Mouse (Mus musculus) heart, postnatal 4 days (tissue): ENCODE measurements around the gene Alk. TPM values are rescaled to one million over a fixed set of nuclear protein-coding genes. Genes with fewer than 3 reads are reported as not detected.

Source experiments
- DNase-seq: peaks from one replicate; pipeline ENCODE4 v3.0.0; 2021
- total RNA-seq, 2 experiments: library from RNA; stranded (reverse); gene quantifications; 2 replicates each; pipeline ENCODE4 v1.2.3; 2021

Gene Alk
- total RNA-seq, 2 experiments from 2014 or later = 0.07 to 0.19 TPM

GRCm38 (mm10) chr17:71965733-71966606 is 638.5 kb downstream of the Alk start:
- peak; percentile 69 for DNase-seq

GRCm38 (mm10) chr17:71964610-71965009 is 639.8 kb downstream of the Alk start:
- no peak for DNase-seq

- DNase-seq = no peak
These were observed 641.7 kb downstream of the Alk start for GRCm38 (mm10) chr17:71962746-71963145.

GRCm38 (mm10) chr17:71955011-71955410 is 649.4 kb downstream of the Alk start:
- no peak for DNase-seq

GRCm38 (mm10) chr17:71954217-71954844 is 650.1 kb downstream of the Alk start:
- no peak for DNase-seq

GRCm38 (mm10) chr17:71950968-71951367 is 653.5 kb downstream of the Alk start:
- no peak for DNase-seq

- DNase-seq = no peak
These were observed 655.7 kb downstream of the Alk start for GRCm38 (mm10) chr17:71948687-71949086.

GRCm38 (mm10) chr17:71947452-71947851 is 657.0 kb downstream of the Alk start:
- peak; percentile 15 for DNase-seq

DNA sequence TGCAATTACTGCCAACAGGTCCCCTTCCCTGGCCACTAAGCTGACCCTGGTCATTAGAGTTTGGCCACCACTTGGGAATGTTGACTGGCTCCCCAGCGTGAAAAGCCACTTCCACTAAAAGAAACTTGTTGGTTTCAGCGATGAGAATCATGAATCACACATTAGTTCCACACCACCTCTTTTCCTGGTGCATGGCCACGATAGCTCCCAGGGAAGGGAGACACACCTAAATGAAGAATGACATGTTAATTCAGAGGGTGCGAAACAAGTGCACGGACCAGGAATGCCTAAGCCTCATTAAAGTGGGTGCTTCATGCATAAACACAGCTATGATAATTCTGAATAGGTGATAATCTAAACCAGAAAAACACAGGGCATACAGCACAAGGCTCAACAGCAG is 660.4 kb downstream of the Alk start:
- DNase-seq = no peak

DNA sequence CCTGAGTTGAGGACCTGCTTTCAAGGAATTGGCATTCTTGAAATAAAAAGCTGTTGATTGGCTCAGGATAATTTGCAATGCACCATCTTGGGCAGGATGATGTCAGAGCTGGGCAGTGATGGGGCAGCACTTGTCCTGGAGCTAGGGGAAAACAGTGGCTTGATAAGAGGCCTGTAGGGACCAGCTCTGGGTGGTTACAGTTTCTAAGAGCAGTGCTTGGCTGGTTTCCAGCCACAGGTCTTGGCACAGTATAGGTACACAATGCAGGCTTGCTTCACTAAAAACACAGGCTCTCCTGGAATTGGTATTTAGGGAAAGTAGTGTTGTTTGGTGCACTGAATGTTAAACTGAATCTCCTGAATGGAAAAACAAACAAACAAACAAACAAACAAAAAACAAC is 662.4 kb downstream of the Alk start:
- DNase-seq = peak; percentile 10

DNA sequence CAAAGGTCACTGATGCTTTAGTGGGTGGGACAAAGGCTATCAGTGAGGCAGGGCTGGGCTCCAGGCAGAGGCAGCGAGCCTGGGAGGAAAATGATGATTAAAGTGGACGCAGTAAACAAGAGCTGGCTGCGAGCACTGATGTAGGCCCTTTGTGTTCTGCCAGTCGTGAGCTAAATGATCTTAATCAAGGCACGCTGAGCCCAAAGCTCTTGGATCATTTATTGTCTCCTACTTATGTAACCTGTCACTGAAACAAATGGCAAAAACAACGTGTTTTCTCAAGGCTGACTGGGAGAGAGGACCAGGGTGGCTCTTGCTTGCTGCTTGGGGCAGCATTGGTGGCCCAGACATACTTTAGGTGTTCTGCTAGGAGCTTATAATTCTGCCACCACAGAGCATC is 663.0 kb downstream of the Alk start:
- no peak for DNase-seq

DNA sequence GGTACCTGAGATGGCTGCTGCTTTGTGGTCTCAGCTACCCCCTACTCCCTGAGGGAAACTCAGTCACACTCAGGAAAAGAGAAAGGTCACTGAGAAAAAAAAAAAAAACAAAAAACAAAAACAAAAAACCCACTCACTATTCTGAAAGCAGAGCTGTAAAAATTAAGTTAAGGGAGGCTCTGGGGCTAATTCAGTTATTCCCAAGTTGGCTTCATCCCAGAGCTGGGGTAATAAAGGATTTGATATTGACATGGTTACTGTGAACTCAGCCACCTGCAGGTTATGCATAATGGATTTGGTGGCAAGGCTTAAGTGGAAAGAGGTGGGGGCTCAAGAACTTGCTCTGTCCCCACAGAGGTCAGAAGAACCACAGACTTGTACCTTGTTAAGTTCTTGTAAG is 667.7 kb downstream of the Alk start:
- DNase-seq = no peak

DNA sequence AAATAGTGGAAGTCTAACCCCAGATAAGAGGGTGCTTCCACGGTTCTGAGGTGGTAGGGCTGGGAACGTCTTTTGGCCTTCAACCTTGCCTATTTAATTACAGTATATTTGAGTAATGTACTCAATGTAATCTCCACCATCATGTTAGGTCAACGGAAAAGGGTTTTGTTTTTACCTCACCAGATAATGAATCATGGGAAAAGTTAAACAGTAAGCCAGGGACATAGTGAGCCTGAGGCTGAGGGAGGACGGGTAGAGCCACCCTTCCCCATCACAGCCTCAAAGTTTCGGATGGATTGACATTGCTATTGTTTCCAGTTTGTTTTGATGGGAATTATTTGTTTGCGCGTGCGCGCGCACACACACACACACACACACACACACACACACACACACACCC is 668.6 kb downstream of the Alk start:
- DNase-seq = no peak

- DNase-seq = no peak
These were observed 669.1 kb downstream of the Alk start for GRCm38 (mm10) chr17:71935336-71935735.

GRCm38 (mm10) chr17:71914941-71915340 is 689.5 kb downstream of the Alk start:
- no peak for DNase-seq

DNA sequence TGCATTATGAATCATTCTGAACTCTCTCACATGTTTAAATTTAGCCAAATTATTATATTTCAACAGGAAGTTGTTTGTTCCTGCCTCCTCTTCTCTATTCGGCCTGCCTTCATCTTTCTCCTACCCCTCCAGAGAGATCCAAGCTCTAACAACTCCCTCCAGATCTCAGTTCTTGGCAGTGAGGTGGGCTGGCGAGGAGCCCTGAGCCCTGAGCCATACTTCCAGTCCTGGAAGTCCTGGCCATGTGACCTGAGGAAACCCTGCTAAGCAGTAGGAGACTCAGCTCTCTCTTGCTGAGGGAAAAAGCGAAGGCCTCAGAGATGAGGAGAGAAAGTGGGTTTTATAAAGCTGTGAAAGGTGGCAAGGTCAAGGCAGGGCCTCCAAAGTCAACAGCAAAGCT is 689.9 kb downstream of the Alk start:
- peak; percentile 67 for DNase-seq

DNA sequence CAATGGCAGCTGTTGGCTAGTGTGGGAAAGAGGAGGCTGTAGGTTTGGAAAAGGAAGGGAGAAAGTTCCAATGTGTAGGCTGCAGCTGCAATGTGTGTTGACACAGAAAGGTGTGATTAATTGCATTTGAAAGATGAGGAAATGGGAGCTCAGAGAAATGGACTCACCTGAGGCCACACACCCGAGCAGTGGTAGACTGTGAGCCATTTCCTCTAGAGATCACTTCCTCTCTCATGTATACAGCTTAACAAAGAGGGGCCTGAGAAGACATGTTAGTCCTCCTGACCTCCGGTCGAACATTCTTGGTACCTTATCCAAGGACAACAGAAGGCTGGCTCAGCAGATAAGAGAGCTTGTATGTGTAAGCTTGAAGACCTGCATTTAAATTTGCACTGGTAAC is 691.2 kb downstream of the Alk start:
- DNase-seq = no peak

GRCm38 (mm10) chr17:71909107-71909506 is 695.3 kb downstream of the Alk start:
- DNase-seq = peak; percentile 40

- no peak for DNase-seq
These were observed 723.1 kb downstream of the Alk start for GRCm38 (mm10) chr17:71881369-71881768.

GRCm38 (mm10) chr17:71875492-71875891 is 728.9 kb downstream of the Alk start:
- DNase-seq = no peak

DNA sequence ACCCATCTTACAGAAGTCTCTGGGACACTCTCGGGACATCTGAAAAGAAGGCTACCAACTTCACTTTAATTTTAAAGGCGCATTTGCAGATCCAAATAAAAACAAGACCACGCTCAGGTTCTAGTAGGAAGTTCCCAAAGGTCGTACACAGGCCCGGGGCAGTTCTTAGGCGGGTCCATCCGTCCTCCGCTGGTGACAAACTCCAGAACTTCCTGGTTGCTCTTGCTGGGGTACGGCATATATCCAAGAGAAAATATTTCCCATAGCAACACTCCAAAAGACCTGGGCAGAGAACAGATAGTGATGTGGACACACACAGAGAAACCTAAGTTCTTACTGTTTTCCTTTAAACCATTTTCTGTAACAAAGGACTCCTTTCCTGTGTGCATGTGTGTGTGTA is 729.6 kb downstream of the Alk start:
- DNase-seq = no peak

GRCm38 (mm10) chr17:71874077-71874476 is 730.4 kb downstream of the Alk start:
- DNase-seq = peak; percentile 68

DNA sequence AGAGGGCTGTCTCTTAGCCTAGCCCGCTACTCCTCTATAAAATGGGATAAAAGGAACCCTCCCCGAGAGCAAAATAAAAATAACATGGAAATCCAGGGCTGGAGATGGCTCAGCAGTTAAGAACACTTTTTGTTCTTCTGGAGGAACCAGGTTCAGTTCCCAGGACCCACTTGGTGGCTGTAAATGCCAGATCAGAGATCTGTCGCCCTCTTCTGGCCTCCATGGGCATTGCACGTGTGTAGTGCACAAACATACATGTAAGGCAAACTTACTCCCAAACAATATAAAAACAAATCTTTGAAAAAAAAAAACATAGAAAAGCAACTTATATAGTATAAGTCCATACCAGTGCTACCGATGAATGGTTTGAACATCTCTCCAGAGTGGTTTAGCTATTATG is 731.5 kb downstream of the Alk start:
- peak; percentile 41 for DNase-seq

- no peak for DNase-seq
These were observed 732.4 kb downstream of the Alk start for GRCm38 (mm10) chr17:71871981-71872380.
